Mouse (Mus musculus) adipocyte (in vitro differentiated cells): Measurements from ENCODE around the gene Gm49325.
"Not testable (repeated sequence)": the region's sequence is repeated elsewhere in the genome, so short reads cannot be mapped to it uniquely, and the experiment has no call there.

Source experiments
- DNase-seq: peaks from one replicate; pipeline ENCODE4 v3.0.0-alpha.2; 2016; ENCODE audit warnings: low spot score

Gene Gm49325

DNA sequence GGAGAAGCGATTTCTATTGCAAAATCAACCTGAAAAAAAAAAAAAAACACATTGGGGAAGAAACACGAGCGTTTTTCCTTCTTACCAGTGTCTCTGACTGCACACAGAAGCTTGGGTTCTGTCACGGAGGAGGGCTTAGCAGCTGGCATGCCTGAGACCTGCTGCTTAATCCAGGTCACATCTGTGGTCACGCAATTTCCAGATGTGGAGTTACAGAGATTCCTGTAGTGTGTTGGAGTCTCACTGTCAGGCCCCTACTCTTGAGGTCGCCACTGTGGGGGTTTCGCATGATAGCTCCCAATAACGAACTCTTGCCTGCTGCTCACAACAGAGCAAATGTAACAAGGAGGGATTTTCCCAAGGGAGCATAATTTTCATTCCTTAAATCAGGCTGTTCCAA, 78.2 kb downstream of the Gm49325 start:
- DNase-seq: no peak

DNA sequence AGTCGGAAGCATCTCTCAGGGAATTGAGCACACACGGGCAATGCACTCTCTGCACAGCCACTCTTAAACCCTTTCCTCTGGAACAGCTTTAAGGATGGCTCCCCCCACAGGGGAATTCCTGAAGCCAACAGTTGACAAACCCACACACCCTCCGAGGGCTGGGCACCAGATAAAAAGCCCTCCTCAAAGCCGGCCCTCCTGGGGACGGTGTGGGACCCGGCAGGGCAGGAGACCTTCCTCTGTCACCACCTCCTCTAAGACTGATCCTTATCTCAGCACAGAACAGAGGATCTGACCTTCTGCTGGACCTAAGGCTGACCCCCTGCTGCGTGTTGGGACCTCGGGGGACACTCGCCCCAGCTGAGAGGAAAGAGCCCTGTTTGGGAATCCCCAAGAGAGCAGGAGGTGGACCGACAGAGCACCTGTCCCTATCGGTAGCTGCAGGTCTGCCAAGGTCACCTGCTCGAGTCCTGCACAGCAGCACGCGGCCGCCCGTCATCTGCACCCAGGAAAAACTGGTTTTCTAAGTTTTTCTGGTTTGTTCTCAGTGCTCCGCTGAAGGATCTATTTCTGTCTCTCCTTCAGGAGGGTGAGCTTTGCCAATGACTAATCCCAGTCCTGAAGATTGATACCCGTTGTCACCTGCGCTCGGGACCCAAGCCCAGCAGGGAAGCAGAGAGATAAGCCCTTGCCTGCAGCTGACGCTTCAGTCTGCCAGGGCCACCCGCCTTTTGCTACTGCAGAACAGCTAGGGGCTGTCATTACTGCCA, 80.1 kb downstream of the Gm49325 start, which contains the start of gene Tspear:
Tspear (plus strand) TSS at position 675 of the 770 bp plus-strand sequence.
- DNase-seq: no peak

DNA sequence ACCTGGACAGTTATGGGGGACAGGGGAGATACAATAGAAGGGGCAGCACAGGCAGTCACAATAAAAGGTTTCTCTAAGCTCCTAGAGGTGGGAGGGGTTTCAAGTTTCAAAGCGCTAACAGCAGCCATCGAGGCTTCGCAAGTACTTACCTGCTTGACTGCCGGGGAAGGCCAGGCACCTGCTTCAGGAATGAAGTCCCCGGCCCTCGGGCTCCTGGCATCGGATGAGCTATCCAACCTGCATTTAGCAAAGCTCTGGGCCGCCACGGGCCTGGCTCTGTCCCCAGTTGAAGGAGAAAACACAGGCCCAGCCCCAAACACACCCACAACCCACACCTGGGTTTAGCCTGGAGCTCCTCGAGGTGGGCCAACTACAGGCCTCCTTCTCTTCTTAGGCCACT, 81.0 kb downstream of the Gm49325 start:
- no peak for DNase-seq

DNA sequence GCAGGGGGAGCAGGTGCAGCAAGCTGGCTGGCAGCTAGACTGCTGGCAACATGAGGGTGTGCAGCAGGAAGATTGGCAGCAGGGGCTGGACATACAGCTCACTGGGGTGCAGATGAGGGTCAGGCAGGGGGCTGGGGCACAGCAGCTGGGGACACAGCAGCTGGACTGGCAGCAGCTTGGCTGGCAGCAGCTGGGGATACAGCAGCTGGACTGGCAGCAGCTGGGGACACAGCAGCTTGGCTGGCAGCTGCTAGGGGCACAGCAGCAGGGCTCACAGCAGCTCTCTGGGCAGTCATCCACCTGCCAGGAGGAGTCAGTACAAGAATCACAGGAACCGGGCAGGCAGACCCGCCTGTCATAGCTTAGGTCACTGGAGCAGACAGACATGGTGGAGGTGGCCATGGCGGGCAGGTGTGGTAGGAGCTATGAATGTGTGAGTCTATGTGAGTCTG, 84.4 kb downstream of the Gm49325 start, which contains the start of gene Gm19402:
Gm19402 (minus strand) TSS at position 402 of the 452 bp plus-strand sequence.
- DNase-seq: not testable (repeated sequence)
